Mouse (Mus musculus) lung, adult 2 months (tissue): ENCODE results near the gene Erp44. TPM values are rescaled to one million over a fixed set of nuclear protein-coding genes. Genes with fewer than 3 reads are reported as not detected.

Source experiments
- DNase-seq: peaks from one replicate; pipeline ENCODE4 v3.0.0; 2022
- H3K4me1 ChIP-seq: fragments of 200-500 bp; 2 replicates; pipeline ENCODE4 v1.6.1; 2011; ENCODE audit warnings: low read length; ENCODE audit not compliant: control insufficient read depth, insufficient read depth
- H3K4me3 ChIP-seq: fragments of 200-500 bp; replicated peaks from 2 replicates; pipeline ENCODE3; 2011; ENCODE audit warnings: low read depth, mild to moderate bottlenecking, control low read depth, low read length; ENCODE audit errors: extremely low read depth
- CTCF ChIP-seq: fragments of 200-500 bp; IDR thresholded peaks from 2 replicates; pipeline ENCODE4 v1.5.1; 2011; ENCODE audit warnings: mild to moderate bottlenecking, low read length, control low read depth; ENCODE audit not compliant: insufficient read depth
- POLR2A ChIP-seq: fragments of 200-500 bp; IDR thresholded peaks from 2 replicates; pipeline ENCODE4 v1.6.1; 2011; ENCODE audit warnings: low read depth, mild to moderate bottlenecking, control low read depth, low read length, borderline replicate concordance; ENCODE audit errors: extremely low read depth
- WGBS: fragments of 180-500 bp; shearing (Covaris S2); methylation state at CpG from one replicate; pipeline ENCODE4 v1.1.7; 2018; 5-methylcytosine and 5-hydroxymethylcytosine counted together
- polyA plus RNA-seq: library from polyadenylated mRNA; depleted of rRNA; stranded (reverse); fragments of >200 nt; gene quantifications from 2 replicates; pipeline ENCODE4 v1.2.3, GENCODE M21; 2012; rRNA removed

Erp44 gene
- polyA plus RNA-seq, 1 experiment: 11.9 TPM

DNA sequence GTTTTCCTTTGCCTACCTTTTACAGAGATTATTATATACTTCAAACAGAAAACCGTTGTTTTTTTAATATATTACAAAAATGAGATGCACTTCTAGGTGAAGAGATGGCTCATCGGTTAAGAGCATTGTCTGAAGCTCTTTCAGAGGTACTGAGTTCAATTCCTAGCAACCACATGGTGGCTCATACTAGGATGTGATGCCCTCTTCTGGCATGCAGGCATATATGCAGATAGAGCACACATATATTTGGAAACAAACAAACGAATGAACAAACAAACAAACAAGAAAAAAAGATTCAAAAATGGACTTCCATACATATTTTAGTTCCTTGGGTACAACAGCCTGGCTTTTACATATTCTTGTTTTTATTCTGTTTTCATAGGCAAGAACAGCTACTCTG lies 81.4 kb downstream of the Erp44 start:
- TF ChIP-seq CTCF: no peak
- TF ChIP-seq POLR2A: no peak
- H3K4me3 ChIP-seq: no peak overlapping the region
- 86% methylated on average over 3 of the region's 3 CpGs for WGBS

GRCm38 (mm10) chr4:48182115-48182806 lies 97.1 kb downstream of the Erp44 start:
- Histone ChIP-seq H3K4me3 (no peak overlapping the region), H3K4me1 (no peaks in the 10 kb centered on the region)
- DNase-seq: no peak
- TF ChIP-seq CTCF: no peak
- no peak for TF ChIP-seq POLR2A
- WGBS: 88% methylated on average over 8 of the region's 8 CpGs

More for the DNA sequence above, 81.4 kb downstream of the Erp44 start:
- DNase-seq: no peak
- H3K4me1 ChIP-seq: no peaks in the 10 kb centered on the region

DNA sequence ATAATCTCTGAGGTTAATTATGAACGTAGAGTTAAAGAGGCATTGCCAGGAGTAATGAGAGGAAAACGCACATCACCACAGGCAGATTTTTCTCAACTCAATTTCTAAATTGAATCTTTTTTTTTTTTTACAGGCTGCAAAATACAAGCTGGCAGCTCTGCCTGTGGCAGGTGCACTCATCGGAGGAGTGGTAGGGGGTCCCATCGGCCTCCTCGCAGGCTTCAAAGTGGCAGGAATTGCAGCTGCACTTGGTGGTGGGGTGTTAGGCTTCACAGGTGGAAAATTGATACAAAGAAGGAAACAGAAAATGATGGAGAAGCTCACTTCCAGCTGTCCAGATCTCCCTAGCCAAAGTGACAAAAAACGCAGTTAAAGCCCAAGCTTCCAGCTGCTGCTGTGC lies 98.0 kb downstream of the Erp44 start:
- 90% methylated on average over 6 of the region's 6 CpGs for WGBS
- Histone ChIP-seq H3K4me3 (no peak overlapping the region), H3K4me1 (no peaks in the 10 kb centered on the region)
- no peak for TF ChIP-seq CTCF
- no peak for TF ChIP-seq POLR2A
- DNase-seq: no peak

GRCm38 (mm10) chr4:48180922-48181321 lies 98.4 kb downstream of the Erp44 start:
- WGBS: 40% methylated on average over 2 of the region's 2 CpGs
- Histone ChIP-seq H3K4me3 (no peak overlapping the region), H3K4me1 (no peaks in the 10 kb centered on the region)
- TF ChIP-seq POLR2A (no peak), CTCF (no peak)
- DNase-seq: no peak

DNA sequence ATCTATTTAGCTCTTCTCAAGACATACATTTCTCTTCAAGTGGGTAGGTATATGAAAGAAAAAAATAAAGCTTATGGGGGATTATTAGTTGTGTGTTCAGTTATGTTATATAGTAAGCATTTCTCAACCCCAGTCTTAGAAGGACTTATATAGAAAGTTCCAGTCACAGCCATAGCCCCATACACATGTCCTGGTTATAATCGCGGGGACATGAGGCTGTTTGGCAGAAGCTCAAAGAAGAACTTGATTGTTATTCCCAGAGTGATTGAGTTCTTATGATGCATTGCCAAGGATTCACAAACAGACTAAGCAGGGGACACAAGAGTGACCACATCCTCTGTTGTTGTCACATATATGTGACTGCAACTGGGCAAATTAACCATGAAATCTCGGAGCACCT lies 103.7 kb downstream of the Erp44 start:
- no peak for TF ChIP-seq POLR2A
- no peak for TF ChIP-seq CTCF
- no peaks in the 10 kb centered on the region for H3K4me1 ChIP-seq
- WGBS: 62% methylated on average over 3 of the region's 3 CpGs
- DNase-seq: no peak
- no peak overlapping the region for H3K4me3 ChIP-seq

- TF ChIP-seq CTCF (no peak), POLR2A (no peak)
- 66% methylated on average over 5 of the region's 5 CpGs for WGBS
- no peak for DNase-seq
- Histone ChIP-seq H3K4me3 (no peak overlapping the region), H3K4me1 (no peaks in the 10 kb centered on the region)
Observed at GRCm38 (mm10) chr4:48163851-48164250, 115.5 kb downstream of the Erp44 start.

GRCm38 (mm10) chr4:48160386-48160785 lies 119.0 kb downstream of the Erp44 start:
- 52% methylated on average over 4 of the region's 4 CpGs for WGBS
- TF ChIP-seq POLR2A (no peak), CTCF (no peak)
- Histone ChIP-seq H3K4me3 (no peak overlapping the region), H3K4me1 (no peaks in the 10 kb centered on the region)
- no peak for DNase-seq

- no peak for DNase-seq
- H3K4me1 ChIP-seq: no peaks in the 10 kb centered on the region
- no peak overlapping the region for H3K4me3 ChIP-seq
- TF ChIP-seq POLR2A: no peak
- no peak for TF ChIP-seq CTCF
- WGBS: 65% methylated on average over 1 of the region's 1 CpGs
Observed at GRCm38 (mm10) chr4:48155864-48156263, 123.5 kb downstream of the Erp44 start.

DNA sequence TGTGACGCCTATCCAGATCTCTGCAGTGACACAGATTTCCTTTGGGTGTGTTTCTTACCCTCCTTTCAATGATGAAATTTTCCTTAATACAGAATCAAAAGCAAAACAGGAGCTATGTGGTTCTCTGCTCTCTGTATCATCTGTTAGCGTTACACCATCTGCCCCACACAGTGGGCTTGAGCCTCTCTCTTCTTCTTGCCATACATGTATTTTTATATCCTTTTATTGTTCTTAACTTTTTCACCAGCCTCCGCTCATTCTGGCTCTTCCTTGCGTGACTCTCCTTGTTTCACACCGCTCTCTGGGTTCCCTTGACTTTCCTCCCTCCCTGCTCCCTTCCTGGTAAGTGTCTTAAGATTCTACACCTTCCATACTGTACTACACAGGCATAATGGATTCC lies 126.1 kb downstream of the Erp44 start:
- Histone ChIP-seq H3K4me3 (no peak overlapping the region), H3K4me1 (no peaks in the 10 kb centered on the region)
- TF ChIP-seq CTCF: no peak
- TF ChIP-seq POLR2A: no peak
- WGBS: 94% methylated on average over 5 of the region's 5 CpGs
- DNase-seq: no peak

DNA sequence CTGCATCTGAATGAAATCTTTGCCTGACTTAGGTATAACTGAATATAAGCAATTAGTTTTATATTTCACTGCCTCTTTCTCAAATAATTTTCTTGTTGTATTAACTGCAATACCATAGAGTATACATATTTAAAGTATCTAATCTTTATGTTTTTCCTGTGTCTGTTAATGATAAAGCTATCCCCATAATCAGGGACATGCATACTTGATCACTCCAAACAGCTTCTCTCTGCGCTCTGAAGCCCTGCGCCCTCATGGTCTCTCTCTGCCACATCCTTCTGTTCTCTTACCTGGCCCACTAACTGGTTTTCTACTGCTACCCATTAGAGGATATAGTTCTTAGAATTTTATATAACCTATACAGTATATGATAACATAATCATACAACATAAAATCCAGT lies 129.9 kb downstream of the Erp44 start:
- Histone ChIP-seq H3K4me3 (no peak overlapping the region), H3K4me1 (no peaks in the 10 kb centered on the region)
- TF ChIP-seq CTCF (no peak), POLR2A (no peak)
- DNase-seq: no peak
- 99% methylated on average over 2 of the region's 2 CpGs for WGBS

Other genes starting within 250 kb of the Erp44 start
- 2.4 and 10.3 TPM in 2 replicates for gene Nr4a3, start 234.4 kb downstream of the Erp44 start, polyA plus RNA-seq
- 6.0 and 8.7 TPM in 2 replicates for gene Stx17, start 154.6 kb downstream of the Erp44 start, polyA plus RNA-seq
- 3.7 and 4.7 TPM in 2 replicates for gene Invs, start 202 bp upstream of the Erp44 start, polyA plus RNA-seq
- 5.8 and 8.6 TPM in 2 replicates for gene Tex10, start 193.9 kb upstream of the Erp44 start, polyA plus RNA-seq